Mouse (Mus musculus): ENCODE results near the gene C130032M10Rik. TPM values are rescaled to one million over a fixed set of nuclear protein-coding genes. Genes with fewer than 3 reads are reported as not detected.

C130032M10Rik gene
- total RNA-seq, 2 experiments from 2014 or later = not detected

Other genes with a start within 250 kb of the C130032M10Rik start
- gene Bcl2a1c, start 185.6 kb upstream of the C130032M10Rik start, total RNA-seq (2021) = not detected
- 10 to 100 TPM; 95.3 to 98.3 TPM for gene Crtap, start 125.0 kb upstream of the C130032M10Rik start, total RNA-seq (2021)
- gene Glb1, start 114.6 kb upstream of the C130032M10Rik start, total RNA-seq (2021) = 10 to 100 TPM; 22.9 to 29.5 TPM
- 1 to 10 TPM; 5.4 to 6.3 TPM for gene Tmppe, start 114.6 kb upstream of the C130032M10Rik start, total RNA-seq (2021)
- gene Ccr4, start 10.8 kb upstream of the C130032M10Rik start, total RNA-seq (2021) = not detected
- gene Trim71, start 48.7 kb downstream of the C130032M10Rik start, total RNA-seq (2021) = not detected
- gene Cnot10, start 124.5 kb downstream of the C130032M10Rik start, total RNA-seq (2021) = 10 to 100 TPM; 28.7 to 34.2 TPM
- gene Dync1li1, start 173.1 kb downstream of the C130032M10Rik start, total RNA-seq (2021) = 10 to 100 TPM; 42.0 to 44.7 TPM
- gene Cmtm6, start 215.4 kb downstream of the C130032M10Rik start, total RNA-seq (2021) = 100 to 1,000 TPM in 1 of 2 experiments, 10 to 100 TPM in 1; 59.9 to 106 TPM

Data from adrenal gland, adult 18-20 months (tissue).